Mouse (Mus musculus) heart, postnatal 0 days (tissue): ENCODE data around the gene Fut8.

Experiments used
- CTCF ChIP-seq: IDR thresholded peaks from 2 replicates; pipeline ENCODE4 v1.5.1; 2016; ENCODE audit warnings: antibody characterized with exemption, control low read depth, low read depth
- EP300 ChIP-seq: IDR thresholded peaks from 2 replicates; pipeline ENCODE4 v1.6.1; 2016; ENCODE audit warnings: antibody characterized with exemption, low read depth

- TF ChIP-seq CTCF (no peak), EP300 (no peak)
Measured at GRCm38 (mm10) chr12:77208576-77209180, 29.2 kb upstream of the Fut8 start.
